Mouse (Mus musculus) adrenal gland, postnatal 36 days (tissue): ENCODE measurements at regions not wholly inside any gene's neighbourhood (a gene's known extent, or its start where the extent isn't known, plus 50 kb on each side); places are given as distances from the start of the nearest gene placed in this dataset.
"Not testable (repeated sequence)": the region's sequence is repeated elsewhere in the genome, so short reads cannot be mapped to it uniquely, and the experiment has no call there.

Experiments
- DNase-seq, 2 experiments: peaks; one replicate each; pipeline ENCODE4 v3.0.0; 2021; ENCODE audit warnings: mixed read lengths in 1 of 2

GRCm38 (mm10) chr8:98955803-98956202, 460.5 kb downstream of the Cdh8 start:
- DNase-seq, result no peak

GRCm38 (mm10) chr8:98913159-98913777, 503.0 kb downstream of the Cdh8 start:
- no peak for DNase-seq

- no peak for DNase-seq
Observed at GRCm38 (mm10) chr8:98893331-98893730, 522.9 kb downstream of the Cdh8 start.

GRCm38 (mm10) chr8:98861664-98862306, 554.5 kb downstream of the Cdh8 start:
- no peak for DNase-seq

GRCm38 (mm10) chr8:98861175-98861574, 555.1 kb downstream of the Cdh8 start:
- no peak for DNase-seq

GRCm38 (mm10) chr8:98860416-98860815, 555.9 kb downstream of the Cdh8 start:
- DNase-seq, result no peak

GRCm38 (mm10) chr8:98829515-98829914, 586.8 kb downstream of the Cdh8 start:
- no peak for DNase-seq

- DNase-seq, result no peak
Observed at GRCm38 (mm10) chr8:98829006-98829405, 587.3 kb downstream of the Cdh8 start.

GRCm38 (mm10) chr8:98811922-98812321, 604.3 kb downstream of the Cdh8 start:
- DNase-seq, result no peak

- no peak for DNase-seq
Observed at GRCm38 (mm10) chr8:98797445-98797844, 618.8 kb downstream of the Cdh8 start.

GRCm38 (mm10) chr8:98767036-98767435, 649.2 kb downstream of the Cdh8 start:
- DNase-seq, result no peak

- DNase-seq, result no peak
Observed at GRCm38 (mm10) chr8:98756596-98756995, 659.7 kb downstream of the Cdh8 start.

GRCm38 (mm10) chr8:98755795-98756194, 660.5 kb downstream of the Cdh8 start:
- no peak for DNase-seq

GRCm38 (mm10) chr8:98752367-98752766, 663.9 kb downstream of the Cdh8 start:
- DNase-seq, result no peak

- no peak for DNase-seq
Observed at GRCm38 (mm10) chr8:98707753-98708152, 708.5 kb downstream of the Cdh8 start.

- DNase-seq, result no peak
Observed at GRCm38 (mm10) chr8:98706122-98706521, 710.1 kb downstream of the Cdh8 start.

- DNase-seq, result no peak
Observed at GRCm38 (mm10) chr8:98685195-98685594, 731.1 kb downstream of the Cdh8 start.

- DNase-seq, result no peak
Observed at GRCm38 (mm10) chr8:98684531-98684930, 731.7 kb downstream of the Cdh8 start.

- no peak for DNase-seq
Observed at GRCm38 (mm10) chr8:98680065-98680464, 736.2 kb downstream of the Cdh8 start.

GRCm38 (mm10) chr8:98659287-98659686, 757.0 kb downstream of the Cdh8 start:
- DNase-seq, result no peak

GRCm38 (mm10) chr8:98652316-98652715, 764.0 kb downstream of the Cdh8 start:
- not testable (repeated sequence) for DNase-seq

GRCm38 (mm10) chr8:98651010-98651409, 765.3 kb downstream of the Cdh8 start:
- no peak for DNase-seq

- no peak for DNase-seq
Observed at GRCm38 (mm10) chr8:98628151-98628550, 788.1 kb downstream of the Cdh8 start.

- DNase-seq, result no peak
Observed at GRCm38 (mm10) chr8:98613834-98614428, 802.3 kb downstream of the Cdh8 start.
